Mouse (Mus musculus) myocyte (in vitro differentiated cells): ENCODE measurements around the gene Igfl3. TPM values are rescaled to one million over a fixed set of nuclear protein-coding genes. Genes with fewer than 3 reads are reported as not detected.

ENCODE experiments used
- H3K27me3 ChIP-seq: one replicate; pipeline ENCODE4 v1.6.1; 2011; ENCODE audit not compliant: control insufficient read depth, insufficient read depth, insufficient read length
- H3K36me3 ChIP-seq: one replicate; pipeline ENCODE4 v1.6.1; 2011; ENCODE audit not compliant: control insufficient read depth, insufficient read depth
- H3K4me2 ChIP-seq: one replicate; pipeline ENCODE4 v1.6.1; 2011; ENCODE audit warnings: low read depth, control low read depth
- H3K4me3 ChIP-seq: one replicate; pipeline ENCODE4 v1.5.1; 2011; ENCODE audit warnings: mild to moderate bottlenecking, control low read depth, moderate library complexity
- H3K79me2 ChIP-seq: one replicate; pipeline ENCODE4 v1.6.1; 2011; ENCODE audit not compliant: control insufficient read depth, insufficient read depth
- H3ac ChIP-seq: one replicate; pipeline ENCODE4 v1.6.1; 2011; ENCODE audit not compliant: control insufficient read depth, insufficient read length
- CEBPB ChIP-seq: IDR thresholded peaks from 2 replicates; pipeline ENCODE4 v1.6.1; 2011; ENCODE audit warnings: mild to moderate bottlenecking, moderate library complexity; ENCODE audit not compliant: poor library complexity, insufficient read depth, severe bottlenecking
- E2F4 ChIP-seq: IDR thresholded peaks from one replicate; pipeline ENCODE4 v1.6.1; 2011; ENCODE audit warnings: mild to moderate bottlenecking, control low read depth, moderate library complexity; ENCODE audit not compliant: insufficient read depth
- MAX ChIP-seq: IDR thresholded peaks from one replicate; pipeline ENCODE4 v1.6.1; 2011; ENCODE audit warnings: low read depth, mild to moderate bottlenecking, control low read depth
- MYOD1 ChIP-seq, 3 experiments: IDR thresholded peaks; one replicate each; pipeline ENCODE4 v1.6.1; 2011; ENCODE audit warnings: control low read depth in 2 of 3, low read depth in 2 of 3, mild to moderate bottlenecking in 2 of 3, moderate library complexity in 1 of 3; ENCODE audit not compliant: insufficient read length in 2 of 3, control insufficient read depth in 1 of 3
- MYOG ChIP-seq, 3 experiments: IDR thresholded peaks; one replicate each; pipeline ENCODE4 v1.6.1; 2011; ENCODE audit warnings: control low read depth in 2 of 3, low read depth in 2 of 3, mild to moderate bottlenecking in 2 of 3; ENCODE audit not compliant: insufficient read length in 2 of 3, control insufficient read depth in 1 of 3, insufficient read depth in 1 of 3
- POLR2A ChIP-seq: IDR thresholded peaks from one replicate; pipeline ENCODE4 v1.6.1; 2011; ENCODE audit warnings: low read depth, mild to moderate bottlenecking, control low read depth, moderate library complexity; ENCODE audit not compliant: insufficient read length
- POLR2AphosphoS2 ChIP-seq: IDR thresholded peaks from one replicate; pipeline ENCODE4 v1.6.1; 2011; ENCODE audit warnings: low read depth, control low read depth; ENCODE audit not compliant: insufficient read length
- REST ChIP-seq: IDR thresholded peaks from one replicate; pipeline ENCODE4 v1.6.1; 2011; ENCODE audit warnings: mild to moderate bottlenecking, control low read depth, moderate library complexity; ENCODE audit not compliant: insufficient read depth, insufficient read length
- SRF ChIP-seq: IDR thresholded peaks from one replicate; pipeline ENCODE4 v1.6.1; 2011; ENCODE audit warnings: low read depth; ENCODE audit not compliant: control insufficient read depth, insufficient read length
- TCF12 ChIP-seq: IDR thresholded peaks from one replicate; pipeline ENCODE4 v1.6.1; 2011; ENCODE audit warnings: mild to moderate bottlenecking, control low read depth; ENCODE audit not compliant: poor library complexity, insufficient read depth, severe bottlenecking
- TCF3 ChIP-seq: IDR thresholded peaks from one replicate; pipeline ENCODE4 v1.6.1; 2011; ENCODE audit warnings: low read depth, control low read depth; ENCODE audit not compliant: insufficient read length
- USF1 ChIP-seq: IDR thresholded peaks from one replicate; pipeline ENCODE4 v1.6.1; 2011; ENCODE audit warnings: low read depth, mild to moderate bottlenecking, control low read depth, moderate library complexity
- polyA plus RNA-seq: library from polyadenylated mRNA; unstranded; fragments of >200 nt; fragmentation: generic; extraction: Trizol; gene quantifications from one replicate; pipeline ENCODE4 v1.2.1, GENCODE M21; 2012; ENCODE audit warnings: missing spikeins

The Igfl3 gene
- not detected for polyA plus RNA-seq

- Histone ChIP-seq H3K27me3 (no peaks in the 10 kb centered on the region), H3K79me2 (no peaks in the 10 kb centered on the region), H3K4me2 (no peak within 1 kb of the TSS), H3K4me3 (no peak within 1 kb of the TSS), H3ac (no peak within 1 kb of the TSS), H3K36me3 (no peaks in the 10 kb centered on the region)
- TF ChIP-seq CEBPB (no peak), MYOG (IDR thresholded peaks at IDR 0.05; ENCODE audit: control insufficient read depth in 1 of 3, insufficient read depth in 1 of 3, insufficient read length in 2 of 3, low read depth in 2 of 3) (no peak), TCF12 (no peak)
Observed at GRCm38 (mm10) chr7:18176194-18176593, at the start of gene Igfl3. Gene Igfl3 (plus strand): TSS chr7:18176494.

DNA sequence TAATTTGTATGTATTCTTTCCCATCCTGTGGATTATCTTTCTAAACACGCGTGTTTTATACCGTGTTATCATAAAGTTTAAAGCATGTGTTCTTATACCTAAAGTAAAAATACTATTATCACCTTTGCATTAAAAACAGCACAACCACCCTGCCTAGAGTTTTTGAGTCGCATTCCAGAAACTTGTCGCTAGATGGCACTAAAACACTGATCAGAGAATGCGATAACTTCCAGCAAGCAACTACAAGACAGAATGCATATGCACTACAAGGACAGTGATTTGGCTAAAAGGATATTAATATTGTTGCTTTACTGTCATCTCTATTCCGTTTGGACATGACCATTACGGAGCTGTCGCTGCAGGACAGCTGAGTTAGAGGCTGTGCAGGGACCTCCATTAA is 34.6 kb downstream of the Igfl3 start:
- Histone ChIP-seq H3K4me2 (no peak overlapping the region), H3K79me2 (no peaks in the 10 kb centered on the region), H3ac (no peak overlapping the region), H3K27me3 (no peaks in the 10 kb centered on the region), H3K4me3 (no peak overlapping the region), H3K36me3 (no peaks in the 10 kb centered on the region)
- TF ChIP-seq SRF = no peak
- TF ChIP-seq MYOD1 (IDR thresholded peaks at IDR 0.05; ENCODE audit: control insufficient read depth in 1 of 3, insufficient read length in 2 of 3, low read depth in 2 of 3) = no peak
- TF ChIP-seq POLR2A = no peak
- no peak for TF ChIP-seq MYOG (IDR thresholded peaks at IDR 0.05; ENCODE audit: control insufficient read depth in 1 of 3, insufficient read depth in 1 of 3, insufficient read length in 2 of 3, low read depth in 2 of 3)
- no peak for TF ChIP-seq REST
- TF ChIP-seq USF1 = no peak
- no peak for TF ChIP-seq MAX
- no peak for TF ChIP-seq TCF12
- no peak for TF ChIP-seq E2F4
- no peak for TF ChIP-seq TCF3
- TF ChIP-seq POLR2AphosphoS2 = no peak
- TF ChIP-seq CEBPB = no peak

DNA sequence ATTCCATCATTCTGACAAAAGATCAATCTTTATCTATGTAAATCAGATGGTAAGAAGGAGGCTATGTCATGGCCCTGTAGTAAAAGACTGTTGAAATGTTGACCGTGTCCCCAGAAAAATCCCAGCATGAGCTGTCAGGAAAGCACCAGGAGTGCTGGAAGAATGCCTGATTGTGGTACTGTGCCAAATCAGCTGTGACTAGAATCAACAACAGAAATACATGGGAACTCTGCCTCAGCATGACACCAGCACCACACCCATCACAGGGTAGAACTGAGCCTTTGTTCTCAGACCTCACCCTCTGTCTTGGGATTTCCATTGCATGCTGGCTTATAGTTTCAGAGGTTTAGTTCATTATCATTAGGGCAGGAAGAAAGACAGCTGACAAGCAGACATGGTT is 38.4 kb downstream of the Igfl3 start:
- no peaks in the 10 kb centered on the region for H3K27me3 ChIP-seq
- H3K4me3 ChIP-seq = no peak overlapping the region
- TF ChIP-seq POLR2AphosphoS2 = no peak
- TF ChIP-seq REST = no peak
- no peak for TF ChIP-seq MYOG (IDR thresholded peaks at IDR 0.05; ENCODE audit: control insufficient read depth in 1 of 3, insufficient read depth in 1 of 3, insufficient read length in 2 of 3, low read depth in 2 of 3)
- no peak for TF ChIP-seq USF1
- TF ChIP-seq SRF = no peak
- no peak for TF ChIP-seq E2F4
- TF ChIP-seq CEBPB = no peak
- TF ChIP-seq MYOD1 (IDR thresholded peaks at IDR 0.05; ENCODE audit: control insufficient read depth in 1 of 3, insufficient read length in 2 of 3, low read depth in 2 of 3) = no peak
- TF ChIP-seq TCF3 = no peak
- no peak for TF ChIP-seq MAX
- TF ChIP-seq POLR2A = no peak
- no peak for TF ChIP-seq TCF12
- H3ac ChIP-seq = no peak overlapping the region
- no peak overlapping the region for H3K4me2 ChIP-seq
- H3K36me3 ChIP-seq = no peaks in the 10 kb centered on the region
- no peaks in the 10 kb centered on the region for H3K79me2 ChIP-seq

Other genes starting within 250 kb of the Igfl3 start
- not detected for gene Ceacam11, start 204.4 kb upstream of the Igfl3 start, polyA plus RNA-seq
- gene Ceacam13, start 166.6 kb upstream of the Igfl3 start, polyA plus RNA-seq = not detected
- not detected for gene Ceacam12, start 110.6 kb upstream of the Igfl3 start, polyA plus RNA-seq
- gene Mill1, start 68.9 kb downstream of the Igfl3 start, polyA plus RNA-seq = not detected
- not detected for gene Psg18, start 178.5 kb downstream of the Igfl3 start, polyA plus RNA-seq